Mouse (Mus musculus) stomach, embryonic 16.5 days (tissue): ENCODE measurements around the gene Acsbg2. TPM values are rescaled to one million over a fixed set of nuclear protein-coding genes. Genes with fewer than 3 reads are reported as not detected.

Experiments used
- ATAC-seq: fragments of 200-750 bp; cut with Nextera tagmentation; 2 replicates; pipeline ENCODE4 v1.8.0; 2017; ENCODE audit warnings: moderate number of reproducible peaks, moderate TSS enrichment; ENCODE audit not compliant: insufficient read depth, low FRiP score
- H3K27ac ChIP-seq: fragments of 300-500 bp; sonication (generic); 2 replicates; pipeline ENCODE4 v1.5.1; 2014; ENCODE audit warnings: low read length
- H3K27me3 ChIP-seq: fragments of 300-500 bp; sonication (generic); 2 replicates; pipeline ENCODE4 v1.6.1; 2014; ENCODE audit warnings: low read length, control low read depth, mixed read lengths; ENCODE audit not compliant: control insufficient read depth, insufficient read depth
- H3K36me3 ChIP-seq: fragments of 300-500 bp; sonication (generic); 2 replicates; pipeline ENCODE4 v1.6.1; 2014; ENCODE audit warnings: low read length; ENCODE audit not compliant: control insufficient read depth, insufficient read depth
- H3K4me1 ChIP-seq: fragments of 300-500 bp; sonication (generic); 2 replicates; pipeline ENCODE4 v1.6.1; 2014; ENCODE audit warnings: low read length, control low read depth, mixed read lengths; ENCODE audit not compliant: control insufficient read depth, insufficient read depth
- H3K4me2 ChIP-seq: fragments of 300-500 bp; sonication (generic); 2 replicates; pipeline ENCODE4 v1.6.1; 2014; ENCODE audit warnings: low read depth, low read length, mixed read lengths
- H3K4me3 ChIP-seq: fragments of 300-500 bp; sonication (generic); replicated peaks from 2 replicates; pipeline ENCODE4 v1.5.1; 2014; ENCODE audit warnings: mild to moderate bottlenecking, low read length
- H3K9ac ChIP-seq: fragments of 300-500 bp; sonication (generic); 2 replicates; pipeline ENCODE4 v1.6.1; 2014; ENCODE audit warnings: low read length
- H3K9me3 ChIP-seq: fragments of 300-500 bp; sonication (generic); replicated peaks from 2 replicates; pipeline ENCODE4 v1.6.1; 2016; ENCODE audit warnings: low read length, control low read depth; ENCODE audit not compliant: control insufficient read depth
- WGBS: fragments of 180-500 bp; shearing (Covaris S2); extraction: QIAGEN DNeasy Blood & Tissue Kit; methylation state at CpG from one replicate; pipeline ENCODE4 v1.1.7; 2014; 5-methylcytosine and 5-hydroxymethylcytosine counted together
- polyA plus RNA-seq: library from polyadenylated mRNA; unstranded; fragments of >200 nt; fragmentation: Nextera tagmentation; extraction: Ambion mirVana; gene quantifications from 2 replicates; pipeline ENCODE4 v1.2.1, GENCODE M21; 2015

Gene Acsbg2
- polyA plus RNA-seq, 1 experiment from 2014 or later = not detected

GRCm38 (mm10) chr17:56802065-56802464 is 72.2 kb downstream of the Acsbg2 start:
- no peak for ATAC-seq
- peaks cover 5% of the 10 kb centered on the region; the same call in 1 of the 2 replicates for H3K4me1 ChIP-seq
- H3K36me3 ChIP-seq = no peaks in the 10 kb centered on the region
- H3K9me3 ChIP-seq = no peaks in the 10 kb centered on the region
- no peak overlapping the region for H3K27ac ChIP-seq
- H3K9ac ChIP-seq = no peak overlapping the region
- H3K4me2 ChIP-seq = no peak overlapping the region
- 76% methylated on average over 8 of the region's 8 CpGs for WGBS
- no peak overlapping the region for H3K4me3 ChIP-seq
- H3K27me3 ChIP-seq = no peaks in the 10 kb centered on the region

DNA sequence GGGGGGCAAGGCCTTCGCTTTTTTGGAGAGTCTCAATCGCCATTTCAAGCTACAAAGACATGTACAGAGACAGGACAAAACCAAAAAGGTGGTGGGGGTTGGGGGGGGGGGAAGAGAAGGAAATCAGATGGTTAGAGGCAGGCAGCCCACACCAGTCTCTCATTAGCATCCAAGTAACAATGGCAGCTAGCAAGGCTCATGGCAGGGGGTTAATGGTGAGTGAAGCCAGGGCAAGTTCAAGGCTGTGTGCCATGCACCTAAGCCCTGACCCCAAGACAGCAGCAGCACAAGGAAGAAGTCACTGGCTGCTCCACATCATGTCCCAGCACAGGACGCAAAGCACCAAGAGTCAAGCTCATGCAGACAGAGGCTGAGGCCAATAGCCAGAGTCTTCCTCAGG is 75.0 kb downstream of the Acsbg2 start:
- Histone ChIP-seq H3K27ac (no peak overlapping the region), H3K9ac (no peak overlapping the region), H3K36me3 (no peaks in the 10 kb centered on the region), H3K4me2 (no peak overlapping the region), H3K4me1 (no peaks in the 10 kb centered on the region), H3K27me3 (no peaks in the 10 kb centered on the region), H3K4me3 (no peak overlapping the region), H3K9me3 (no peaks in the 10 kb centered on the region)
- no peak for ATAC-seq
- 81% methylated on average over 3 of the region's 3 CpGs for WGBS

DNA sequence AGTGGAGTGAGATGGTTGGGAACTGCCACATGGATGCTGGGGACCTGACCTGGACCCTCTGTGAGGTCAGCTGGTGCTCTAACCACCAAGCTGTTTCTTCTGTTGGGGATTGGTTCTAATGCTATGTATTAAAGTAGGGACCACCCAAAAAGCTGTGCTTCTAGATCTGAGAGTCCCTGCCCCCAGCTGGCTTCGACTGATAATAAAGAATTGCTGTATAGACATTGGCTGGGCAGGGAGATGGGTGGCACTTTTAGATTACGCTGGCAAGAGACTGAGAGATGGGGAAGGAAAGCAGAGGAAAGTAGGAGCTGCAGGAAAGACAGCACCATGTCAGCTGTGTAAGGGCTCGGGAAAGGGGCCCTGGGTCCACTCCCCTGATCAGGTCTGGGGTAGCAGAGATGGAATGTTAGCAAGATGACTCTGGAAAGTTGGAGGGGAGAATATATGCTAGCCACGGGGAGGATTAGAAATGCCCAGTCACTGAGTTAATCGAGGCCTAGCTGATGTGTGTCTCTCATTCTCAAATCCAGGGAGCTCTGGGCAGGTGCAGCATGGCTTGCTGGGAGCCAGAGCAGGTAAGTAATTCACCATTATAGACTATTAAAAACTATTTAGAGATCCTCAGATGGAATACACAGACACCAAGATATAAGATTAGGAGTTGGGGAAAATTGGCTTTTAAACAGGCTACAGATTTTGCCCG is 80.5 kb downstream of the Acsbg2 start:
- no peak overlapping the region for H3K27ac ChIP-seq
- H3K4me3 ChIP-seq = no peak overlapping the region
- H3K4me1 ChIP-seq = no peaks in the 10 kb centered on the region
- ATAC-seq = no peak
- no peaks in the 10 kb centered on the region for H3K36me3 ChIP-seq
- no peak overlapping the region for H3K9ac ChIP-seq
- H3K4me2 ChIP-seq = no peak overlapping the region
- H3K27me3 ChIP-seq = no peaks in the 10 kb centered on the region
- 66% methylated on average over 6 of the region's 6 CpGs for WGBS
- no peaks in the 10 kb centered on the region for H3K9me3 ChIP-seq

Other genes starting within 250 kb of the Acsbg2 start
- gene Lonp1, start 247.6 kb downstream of the Acsbg2 start, polyA plus RNA-seq = 40.7 and 42.9 TPM in 2 replicates
- 0.17 and 0.65 TPM in 2 replicates for gene Catsperd, start 246.3 kb downstream of the Acsbg2 start, polyA plus RNA-seq
- 75.6 and 79.7 TPM in 2 replicates for gene Ranbp3, start 201.2 kb downstream of the Acsbg2 start, polyA plus RNA-seq
- 426 and 434 TPM in 2 replicates for gene Ndufa11, start 156.7 kb downstream of the Acsbg2 start, polyA plus RNA-seq
- gene Vmac, start 156.4 kb downstream of the Acsbg2 start, polyA plus RNA-seq = 19.6 and 20.2 TPM in 2 replicates
- gene Nrtn, start 116.9 kb downstream of the Acsbg2 start, polyA plus RNA-seq = 4.5 and 6.2 TPM in 2 replicates
- 40.5 and 41.9 TPM in 2 replicates for gene Dus3l, start 109.7 kb downstream of the Acsbg2 start, polyA plus RNA-seq
- 1.0 and 1.1 TPM in 2 replicates for gene Prr22, start 104.2 kb downstream of the Acsbg2 start, polyA plus RNA-seq
- 5.5 and 6.5 TPM in 2 replicates for gene Rfx2, start 43.4 kb downstream of the Acsbg2 start, polyA plus RNA-seq
- 0.45 and 0.60 TPM in 2 replicates for gene 1700061G19Rik, start 1.0 kb upstream of the Acsbg2 start, polyA plus RNA-seq
- gene Mllt1, start 61.0 kb upstream of the Acsbg2 start, polyA plus RNA-seq = 22.4 and 25.5 TPM in 2 replicates
- gene Acer1, start 107.7 kb upstream of the Acsbg2 start, polyA plus RNA-seq = 0.46 and 1.0 TPM in 2 replicates
- gene Clpp, start 115.9 kb upstream of the Acsbg2 start, polyA plus RNA-seq = 129 and 130 TPM in 2 replicates
- gene Alkbh7, start 122.9 kb upstream of the Acsbg2 start, polyA plus RNA-seq = 31.1 and 35.7 TPM in 2 replicates
- 0.56 TPM in 1 of 2 replicates, not detected in the other for gene Pspn, start 125.6 kb upstream of the Acsbg2 start, polyA plus RNA-seq
- 58.0 and 63.2 TPM in 2 replicates for gene Gtf2f1, start 136.8 kb upstream of the Acsbg2 start, polyA plus RNA-seq
- 0.67 and 0.90 TPM in 2 replicates for gene Gm17949, start 137.0 kb upstream of the Acsbg2 start, polyA plus RNA-seq
- 18.6 and 20.1 TPM in 2 replicates for gene Khsrp, start 157.1 kb upstream of the Acsbg2 start, polyA plus RNA-seq
- gene Slc25a41, start 167.2 kb upstream of the Acsbg2 start, polyA plus RNA-seq = not detected in 2 replicates
- 62.6 and 65.5 TPM in 2 replicates for gene Crb3, start 184.7 kb upstream of the Acsbg2 start, polyA plus RNA-seq
- 6.5 and 7.4 TPM in 2 replicates for gene Slc25a23, start 185.4 kb upstream of the Acsbg2 start, polyA plus RNA-seq
- 6.3 and 6.6 TPM in 2 replicates for gene Dennd1c, start 204.1 kb upstream of the Acsbg2 start, polyA plus RNA-seq
- gene Tubb4a, start 213.3 kb upstream of the Acsbg2 start, polyA plus RNA-seq = 20.5 and 21.9 TPM in 2 replicates
- gene Tnfsf9, start 230.9 kb upstream of the Acsbg2 start, polyA plus RNA-seq = 9.2 and 10.4 TPM in 2 replicates